Mouse (Mus musculus) layer of hippocampus, adult 2 months (tissue): ENCODE measurements around the gene Ccdc9. TPM values are rescaled to one million over a fixed set of nuclear protein-coding genes. Genes with fewer than 3 reads are reported as not detected.
A peak's percentile ranks its signal among the peaks of the same experiment; 100 is the strongest.

ENCODE experiments used
- DNase-seq, 2 experiments: peaks; one replicate each; pipeline ENCODE4 v3.0.0; 2022; ENCODE audit warnings: low spot score in 2 of 2
- H3K27ac ChIP-seq: fragments of 200-600 bp; 2 replicates; pipeline ENCODE4 v1.8.1; 2022
- H3K4me3 ChIP-seq: fragments of 200-600 bp; 2 replicates; pipeline ENCODE4 v1.8.1; 2022; ENCODE audit warnings: mild to moderate bottlenecking
- CTCF ChIP-seq: fragments of 200-600 bp; conservative IDR thresholded peaks from 2 replicates; pipeline ENCODE4 v1.8.1; 2022; ENCODE audit warnings: antibody characterized with exemption, mild to moderate bottlenecking, moderate library complexity
- long read RNA-seq, 2 experiments: library from polyadenylated mRNA; stranded (forward); transcript quantifications; one replicate each; pipeline ENCODE4 v2.0.0; 2021; ENCODE audit warnings: borderline mapping rate in 2 of 2
- total RNA-seq, 2 experiments: library from RNA; stranded (reverse); gene quantifications; 2 replicates each; pipeline ENCODE4 v1.2.3; 2021

Ccdc9 gene
- 10 to 100 TPM; 79.7 to 81.0 TPM for total RNA-seq
- long read RNA-seq, experiment 1, partial matches to known transcripts = 16 of 27 reads
- long read RNA-seq, experiment 1, other reads (novel, unspliced or antisense) = 9 of 27 reads
- long read RNA-seq, experiment 2, partial matches to known transcripts = 14 of 38 reads
- long read RNA-seq, experiment 2, other reads (novel, unspliced or antisense) = 18 of 38 reads

- no peak for TF ChIP-seq CTCF
- H3K27ac ChIP-seq = peak within 1 kb of the TSS; percentile 93
- peak; percentile 98 to 99 for DNase-seq
- H3K4me3 ChIP-seq = peak within 1 kb of the TSS; percentile 75
These were observed at the start of gene Ccdc9 for GRCm38 (mm10) chr7:16286026-16286961. TSS of gene Ccdc9 (minus strand) at chr7:16286795.

GRCm38 (mm10) chr7:16329146-16329545, 42.6 kb upstream of the Ccdc9 start:
- Histone ChIP-seq H3K4me3 (no peak overlapping the region), H3K27ac (no peak overlapping the region)
- no peak for TF ChIP-seq CTCF
- DNase-seq = no peak

DNA sequence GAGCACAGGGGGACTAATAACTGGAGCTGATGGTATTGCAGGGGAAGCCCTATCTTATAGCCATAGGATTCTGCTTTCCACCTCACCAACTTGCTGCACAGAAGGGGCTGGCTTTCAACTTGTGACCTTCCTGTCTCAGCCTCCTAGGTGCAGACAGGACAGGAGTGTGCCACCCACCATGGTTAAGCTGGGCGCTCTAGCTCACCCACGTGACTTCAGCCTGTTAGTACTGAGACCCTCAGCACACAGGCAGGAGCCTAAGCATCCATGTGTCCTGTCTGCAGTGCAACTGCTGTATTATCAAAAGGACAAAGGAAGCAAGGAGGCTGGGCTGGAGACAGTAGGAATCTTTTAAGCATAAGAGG, 40.0 kb upstream of the Ccdc9 start:
- no peak overlapping the region for H3K27ac ChIP-seq
- 0 out of 2 replicates have a peak, but pooled peaks have one; percentile 2 for TF ChIP-seq CTCF
- no peak for DNase-seq
- no peak overlapping the region for H3K4me3 ChIP-seq

GRCm38 (mm10) chr7:16325920-16326606, 39.5 kb upstream of the Ccdc9 start:
- Histone ChIP-seq H3K27ac (peak overlapping the region; percentile 21; the same call in 1 of the 2 replicates), H3K4me3 (no peak overlapping the region)
- DNase-seq = no peak
- TF ChIP-seq CTCF = peak; percentile 81

GRCm38 (mm10) chr7:16324661-16325060, 38.1 kb upstream of the Ccdc9 start:
- DNase-seq = no peak
- no peak overlapping the region for H3K27ac ChIP-seq
- TF ChIP-seq CTCF = no peak
- H3K4me3 ChIP-seq = no peak overlapping the region

DNA sequence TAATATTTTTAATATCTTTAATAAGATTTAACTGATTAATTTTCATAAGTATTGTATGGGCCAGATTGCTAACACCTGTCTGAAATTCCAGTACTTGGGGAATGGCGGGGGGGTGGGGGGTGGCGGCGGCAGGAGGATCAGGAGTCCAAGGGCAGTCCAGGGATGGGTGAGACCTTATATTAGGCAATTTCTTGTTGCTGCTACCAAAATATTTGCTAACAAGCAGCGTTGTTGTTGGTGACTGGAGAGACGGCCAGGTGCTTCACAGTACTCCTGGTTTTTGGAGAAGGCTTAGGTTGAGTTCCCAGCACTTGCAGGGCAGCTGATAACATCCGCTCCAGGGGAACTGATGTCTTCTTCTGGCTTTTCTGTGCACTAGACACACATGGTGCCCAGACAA, 33.9 kb upstream of the Ccdc9 start:
- Histone ChIP-seq H3K27ac (no peak overlapping the region), H3K4me3 (no peak overlapping the region)
- no peak for DNase-seq
- no peak for TF ChIP-seq CTCF

GRCm38 (mm10) chr7:16319216-16319615, 32.6 kb upstream of the Ccdc9 start:
- Histone ChIP-seq H3K27ac (no peak overlapping the region), H3K4me3 (no peak overlapping the region)
- no peak for TF ChIP-seq CTCF
- no peak for DNase-seq

DNA sequence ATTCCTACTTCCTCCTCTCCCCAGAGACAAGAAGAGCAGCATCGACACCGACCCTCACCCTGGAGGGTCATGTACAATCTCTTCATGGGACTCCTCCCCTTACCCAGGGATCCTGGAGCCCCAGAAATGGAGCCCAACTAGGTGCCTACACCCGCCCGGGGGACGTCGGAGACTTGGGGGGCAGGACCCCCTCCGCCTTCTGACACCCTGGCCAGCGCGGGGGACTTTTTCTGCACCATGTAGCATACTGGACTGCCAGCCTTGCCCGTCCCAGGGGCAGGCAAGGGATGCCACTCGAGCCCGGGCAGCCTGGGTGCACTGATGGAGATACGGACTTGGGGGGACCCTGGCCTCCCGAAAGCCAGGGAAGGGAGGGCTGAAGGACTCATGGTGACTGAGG, 30.5 kb upstream of the Ccdc9 start:
- no peak for DNase-seq
- no peak overlapping the region for H3K4me3 ChIP-seq
- H3K27ac ChIP-seq = no peak overlapping the region
- no peak for TF ChIP-seq CTCF

DNA sequence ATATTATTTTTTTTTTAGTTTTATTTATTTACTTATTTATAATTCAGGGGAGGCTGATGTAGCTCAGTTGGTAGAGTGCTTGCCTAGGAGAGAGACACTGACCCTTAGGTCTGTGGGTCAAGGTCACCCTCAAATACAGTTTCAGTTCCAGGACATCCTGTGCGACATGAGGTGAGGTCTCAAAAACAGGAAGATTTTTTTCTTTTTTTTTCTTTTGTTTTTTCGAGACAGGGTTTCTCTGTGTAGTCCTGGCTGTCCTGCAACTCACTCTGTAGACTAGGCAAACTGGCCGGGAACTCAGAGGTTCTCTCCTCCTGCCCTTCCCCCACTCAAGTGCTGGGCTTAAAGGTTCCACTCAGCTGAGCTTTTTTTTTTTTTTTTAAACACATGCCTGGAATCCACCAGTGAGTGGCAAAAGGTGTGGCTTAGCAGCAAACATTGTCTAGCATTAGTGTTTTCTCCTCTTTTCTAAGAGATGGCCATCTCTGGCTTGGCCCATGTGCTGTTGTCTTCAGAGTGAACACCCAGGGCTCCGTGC, 28.7 kb upstream of the Ccdc9 start:
- no peak overlapping the region for H3K27ac ChIP-seq
- no peak overlapping the region for H3K4me3 ChIP-seq
- no peak for DNase-seq
- TF ChIP-seq CTCF = no peak

GRCm38 (mm10) chr7:16314221-16314775, 27.7 kb upstream of the Ccdc9 start:
- peak; percentile 25; the same call in 1 of the 2 replicates for TF ChIP-seq CTCF
- DNase-seq = no peak
- Histone ChIP-seq H3K4me3 (peak overlapping the region; percentile 70), H3K27ac (peak overlapping the region; percentile 100)

DNA sequence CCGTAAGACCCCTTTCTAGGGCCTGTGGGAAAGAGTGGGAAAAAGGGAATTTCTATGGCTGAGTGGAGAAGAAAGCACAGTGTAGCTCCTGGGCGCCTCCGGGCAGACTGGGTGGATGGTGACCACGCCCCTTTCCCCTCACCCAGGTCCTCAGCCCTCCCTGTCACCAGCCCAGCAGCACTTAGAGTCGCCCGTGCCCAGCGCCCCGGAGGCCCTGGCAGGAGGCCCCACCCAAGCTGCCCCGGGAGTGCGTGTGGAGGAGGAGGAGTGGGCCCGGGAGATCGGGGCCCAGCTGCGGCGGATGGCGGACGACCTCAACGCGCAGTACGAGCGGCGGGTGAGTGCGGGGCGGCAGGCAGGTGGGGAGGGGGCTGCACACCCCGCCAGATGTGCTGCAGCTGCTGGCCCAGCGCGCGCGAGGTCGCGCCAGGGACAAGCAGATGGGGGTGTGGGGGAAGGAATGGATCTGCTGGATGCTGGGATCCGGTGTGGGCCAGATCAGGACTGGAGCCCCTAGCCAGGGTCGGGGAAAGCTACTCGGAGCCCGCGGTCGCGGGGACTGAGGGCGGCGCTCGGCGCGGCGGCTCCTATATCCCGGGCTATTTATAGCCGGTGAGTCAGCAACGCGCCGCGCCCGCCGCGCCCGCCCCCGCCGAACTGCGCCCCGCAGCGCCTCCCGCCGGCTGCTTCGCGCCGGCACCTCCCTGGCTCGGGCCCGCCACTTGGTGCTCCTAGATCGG, 27.1 kb upstream of the Ccdc9 start:
- peak; percentile 51 to 76 for DNase-seq
- TF ChIP-seq CTCF = peak; percentile 62
- Histone ChIP-seq H3K4me3 (peak overlapping the region; percentile 70), H3K27ac (peak overlapping the region; percentile 100)
